Mouse (Mus musculus) kidney, embryonic 14.5 days (tissue): ENCODE measurements at regions not wholly inside any gene's neighbourhood (a gene's known extent, or its start where the extent isn't known, plus 50 kb on each side); places are given as distances from the start of the nearest gene placed in this dataset.

Source experiments
- ATAC-seq: fragments of 200-750 bp; cut with Nextera tagmentation; 2 replicates; pipeline ENCODE4 v1.8.0; 2017; ENCODE audit warnings: moderate number of reproducible peaks, mild to moderate bottlenecking, moderate TSS enrichment, moderate library complexity; ENCODE audit not compliant: low FRiP score, low TSS enrichment
- H3K27ac ChIP-seq: fragments of 300-500 bp; sonication (generic); 2 replicates; pipeline ENCODE4 v1.5.1; 2014; ENCODE audit warnings: low read depth, mild to moderate bottlenecking, low read length, moderate library complexity, mixed read lengths
- H3K27me3 ChIP-seq: fragments of 300-500 bp; sonication (generic); 2 replicates; pipeline ENCODE4 v1.6.1; 2014; ENCODE audit warnings: mild to moderate bottlenecking, low read length; ENCODE audit not compliant: control insufficient read depth, insufficient read depth
- H3K36me3 ChIP-seq: fragments of 300-500 bp; sonication (generic); 2 replicates; pipeline ENCODE4 v1.6.1; 2014; ENCODE audit warnings: low read length, mixed read lengths; ENCODE audit not compliant: control insufficient read depth, insufficient read depth
- H3K4me1 ChIP-seq: fragments of 300-500 bp; sonication (generic); 2 replicates; pipeline ENCODE4 v1.6.1; 2014; ENCODE audit warnings: low read length, mixed read lengths; ENCODE audit not compliant: control insufficient read depth, insufficient read depth
- H3K4me2 ChIP-seq: fragments of 300-500 bp; sonication (generic); replicated peaks from 2 replicates; pipeline ENCODE4 v1.6.1; 2014; ENCODE audit warnings: low read depth, mild to moderate bottlenecking, low read length
- H3K4me3 ChIP-seq: fragments of 300-500 bp; sonication (generic); 2 replicates; pipeline ENCODE4 v1.5.1; 2014; ENCODE audit warnings: mild to moderate bottlenecking, low read length
- H3K9ac ChIP-seq: fragments of 300-500 bp; sonication (generic); 2 replicates; pipeline ENCODE4 v1.6.1; 2014; ENCODE audit warnings: low read depth, mild to moderate bottlenecking, low read length, moderate library complexity
- H3K9me3 ChIP-seq: fragments of 300-500 bp; sonication (generic); 2 replicates; pipeline ENCODE4 v1.6.1; 2016; ENCODE audit warnings: low read length; ENCODE audit not compliant: control insufficient read depth
- WGBS: fragments of 180-500 bp; shearing (Covaris S2); extraction: QIAGEN DNeasy Blood & Tissue Kit; methylation state at CpG from one replicate; pipeline ENCODE4 v1.1.7; 2014; 5-methylcytosine and 5-hydroxymethylcytosine counted together

GRCm38 (mm10) chr2:171326909-171327308, 595.3 kb downstream of the Dok5 start:
- H3K27me3 ChIP-seq: no peaks in the 10 kb centered on the region
- no peak overlapping the region for H3K4me3 ChIP-seq
- H3K9me3 ChIP-seq: no peaks in the 10 kb centered on the region
- no peak overlapping the region for H3K27ac ChIP-seq
- H3K9ac ChIP-seq: no peak overlapping the region
- WGBS: 71% methylated on average over 3 of the region's 3 CpGs
- H3K36me3 ChIP-seq: no peaks in the 10 kb centered on the region
- no peaks in the 10 kb centered on the region for H3K4me1 ChIP-seq
- 0 out of 2 replicates have a peak, but pooled peaks have one; percentile 35 for ATAC-seq
- no peak overlapping the region for H3K4me2 ChIP-seq

- WGBS: 77% methylated on average over 4 of the region's 4 CpGs
- Histone ChIP-seq H3K4me1 (no peaks in the 10 kb centered on the region), H3K9ac (no peak overlapping the region), H3K36me3 (no peaks in the 10 kb centered on the region), H3K27me3 (no peaks in the 10 kb centered on the region), H3K27ac (no peak overlapping the region), H3K4me3 (no peak overlapping the region), H3K4me2 (no peak overlapping the region), H3K9me3 (no peaks in the 10 kb centered on the region)
- ATAC-seq: no peak
Measured at GRCm38 (mm10) chr2:171308486-171308885, 576.9 kb downstream of the Dok5 start.

GRCm38 (mm10) chr2:171306000-171306399, 574.4 kb downstream of the Dok5 start:
- no peak for ATAC-seq
- Histone ChIP-seq H3K27ac (no peak overlapping the region), H3K36me3 (no peaks in the 10 kb centered on the region), H3K4me2 (no peak overlapping the region), H3K9me3 (no peaks in the 10 kb centered on the region), H3K27me3 (no peaks in the 10 kb centered on the region), H3K4me3 (no peak overlapping the region), H3K4me1 (no peaks in the 10 kb centered on the region), H3K9ac (no peak overlapping the region)
- WGBS: 63% methylated on average over 12 of the region's 12 CpGs

GRCm38 (mm10) chr2:171298519-171298918, 566.9 kb downstream of the Dok5 start:
- no peak for ATAC-seq
- H3K4me2 ChIP-seq: no peak overlapping the region
- H3K9me3 ChIP-seq: no peaks in the 10 kb centered on the region
- no peak overlapping the region for H3K27ac ChIP-seq
- 36% methylated on average over 5 of the region's 5 CpGs for whole genome bisulfite sequencing
- H3K9ac ChIP-seq: no peak overlapping the region
- H3K4me3 ChIP-seq: no peak overlapping the region
- H3K36me3 ChIP-seq: no peaks in the 10 kb centered on the region
- no peaks in the 10 kb centered on the region for H3K4me1 ChIP-seq
- H3K27me3 ChIP-seq: no peaks in the 10 kb centered on the region

GRCm38 (mm10) chr2:171295603-171296002, 564.0 kb downstream of the Dok5 start:
- Histone ChIP-seq H3K9ac (no peak overlapping the region), H3K36me3 (no peaks in the 10 kb centered on the region), H3K4me2 (no peak overlapping the region), H3K27ac (no peak overlapping the region), H3K27me3 (no peaks in the 10 kb centered on the region), H3K4me1 (no peaks in the 10 kb centered on the region), H3K4me3 (no peak overlapping the region), H3K9me3 (no peaks in the 10 kb centered on the region)
- no peak for ATAC-seq
- WGBS: 81% methylated on average over 5 of the region's 5 CpGs

GRCm38 (mm10) chr2:171292579-171292978, 561.0 kb downstream of the Dok5 start:
- Histone ChIP-seq H3K36me3 (no peaks in the 10 kb centered on the region), H3K27ac (no peak overlapping the region), H3K4me2 (no peak overlapping the region), H3K27me3 (no peaks in the 10 kb centered on the region), H3K4me3 (no peak overlapping the region), H3K4me1 (no peaks in the 10 kb centered on the region), H3K9me3 (no peaks in the 10 kb centered on the region), H3K9ac (no peak overlapping the region)
- no peak for ATAC-seq

- Histone ChIP-seq H3K4me2 (no peak overlapping the region), H3K9ac (no peak overlapping the region), H3K4me1 (no peaks in the 10 kb centered on the region), H3K4me3 (no peak overlapping the region), H3K27ac (no peak overlapping the region), H3K27me3 (no peaks in the 10 kb centered on the region), H3K36me3 (no peaks in the 10 kb centered on the region), H3K9me3 (peaks cover 7% of the 10 kb centered on the region; the same call in 1 of the 2 replicates)
- no peak for ATAC-seq
- WGBS: 47% methylated on average over 6 of the region's 6 CpGs
Measured at GRCm38 (mm10) chr2:171285719-171286394, 554.2 kb downstream of the Dok5 start.

DNA sequence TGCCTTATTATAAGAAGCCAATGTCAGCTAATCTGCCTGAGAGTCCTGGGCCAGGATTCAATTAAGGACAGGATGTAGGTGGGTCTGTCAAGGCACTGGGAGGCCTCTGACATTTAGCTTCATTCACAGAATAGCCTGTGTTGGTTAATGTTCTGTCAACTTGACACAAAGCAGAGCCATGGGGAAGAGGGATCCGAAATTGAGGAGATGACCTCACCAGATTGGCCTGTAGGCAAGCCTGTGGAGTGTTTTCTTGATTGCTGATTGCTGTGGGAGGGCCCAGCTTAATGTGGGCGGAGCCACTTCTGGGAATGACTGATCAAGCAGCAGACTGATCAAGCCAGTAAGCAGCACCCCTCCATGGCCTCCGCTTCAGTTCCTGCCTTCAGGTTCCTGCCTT, 548.5 kb downstream of the Dok5 start:
- Histone ChIP-seq H3K27me3 (no peaks in the 10 kb centered on the region), H3K36me3 (no peaks in the 10 kb centered on the region), H3K4me2 (no peak overlapping the region), H3K9me3 (peaks cover 7% of the 10 kb centered on the region; the same call in 1 of the 2 replicates), H3K4me3 (no peak overlapping the region), H3K27ac (no peak overlapping the region), H3K9ac (no peak overlapping the region), H3K4me1 (no peaks in the 10 kb centered on the region)
- no peak for ATAC-seq
- WGBS: 73% methylated on average over 3 of the region's 3 CpGs

- Histone ChIP-seq H3K4me2 (no peak overlapping the region), H3K9me3 (peaks cover 7% of the 10 kb centered on the region; the same call in 1 of the 2 replicates), H3K4me3 (no peak overlapping the region), H3K27me3 (no peaks in the 10 kb centered on the region), H3K36me3 (no peaks in the 10 kb centered on the region), H3K4me1 (no peaks in the 10 kb centered on the region), H3K9ac (no peak overlapping the region), H3K27ac (no peak overlapping the region)
- WGBS: 90% methylated on average over 3 of the region's 3 CpGs
- no peak for ATAC-seq
Measured at GRCm38 (mm10) chr2:171279319-171279718, 547.7 kb downstream of the Dok5 start.
